ENCODE assay signal across 11 mouse cellular contexts in genomic region chr15:96344591-96345285, GRCm38 (mm10). TPM values are rescaled to one million over a fixed set of nuclear protein-coding genes. Genes with fewer than 3 reads are reported as not detected.
A peak's percentile ranks its signal among the peaks of the same experiment; 100 is the strongest.
DNase-seq lines count a peak whose midpoint lies in the region; ATAC-seq and TF ChIP-seq lines count a peak whose summit lies in the region.
"Had no signal": no experiment of that assay in that cellular context is flagged by ENCODE, and none has a peak within 500 bp of the region (broad histone marks: within the 10 kb centered on the region; RNA-seq: fewer than 3 reads in every experiment).

No protein-coding gene starts in this region.

- no peak for TF ChIP-seq POLR2A in kidney, adult 2 months (IDR thresholded peaks at IDR 0.05; ENCODE audit: low read depth, low read length)

- H3K27me3 ChIP-seq in kidney, adult 2 months (replicated peaks; ENCODE audit: control insufficient read depth, insufficient read depth, low read length): no peaks in the 10 kb centered on the region
- H3K27me3 ChIP-seq in intestine, postnatal 0 days (replicated peaks; ENCODE audit: control insufficient read depth, insufficient read depth, low read length): no peaks in the 10 kb centered on the region
- no peaks in the 10 kb centered on the region for H3K27me3 ChIP-seq in midbrain, embryonic 14.5 days (ENCODE audit: control insufficient read depth, insufficient read depth, low read length)
- H3K27me3 ChIP-seq: hindbrain, embryonic 15.5 days; limb, embryonic 13.5 days had no signal

- peak; percentile 13 for DNase-seq in kidney, adult 2 months
- no peak for DNase-seq in kidney, adult 9 months
- peak; percentile 20 for DNase-seq in T-cell, adult 2 months (ENCODE audit: low spot score)
- no peak for DNase-seq in frontal cortex, adult 2 months (ENCODE audit: extremely low spot score in 1 of 2, low spot score in 1 of 2)
- no peak for DNase-seq in right cerebral cortex, postnatal 25 days
- DNase-seq in midbrain, embryonic 14.5 days: no peak
- DNase-seq: cerebellum, postnatal 36 days had no signal

- peaks cover 6% of the 10 kb centered on the region for H3K4me1 ChIP-seq in kidney, adult 2 months (ENCODE audit: control insufficient read depth, insufficient read depth, low read length)
- H3K4me1 ChIP-seq in intestine, postnatal 0 days (replicated peaks; ENCODE audit: control insufficient read depth, insufficient read depth, low read length): peaks cover 6% of the 10 kb centered on the region; the same call in 1 of the 2 replicates
- no peaks in the 10 kb centered on the region for H3K4me1 ChIP-seq in midbrain, embryonic 14.5 days (ENCODE audit: control insufficient read depth, insufficient read depth, low read length)

- H3K27ac ChIP-seq in kidney, adult 2 months (ENCODE audit: insufficient read depth, low read depth, low read length): no peak overlapping the region
- no peak overlapping the region for H3K27ac ChIP-seq in intestine, postnatal 0 days (ENCODE audit: low read depth, low read length)
- H3K27ac ChIP-seq in midbrain, embryonic 14.5 days (replicated peaks; ENCODE audit: low read depth, low read length): no peak overlapping the region
- H3K27ac ChIP-seq: hindbrain, embryonic 15.5 days; limb, embryonic 13.5 days had no signal

- 0 out of 2 replicates have a peak overlapping the region, but pooled peaks have one; percentile 24 for H3K4me2 ChIP-seq in intestine, postnatal 0 days (replicated peaks; ENCODE audit: low read depth)
- no peak overlapping the region for H3K4me2 ChIP-seq in midbrain, embryonic 14.5 days (ENCODE audit: low read length)
- H3K4me2 ChIP-seq: hindbrain, embryonic 15.5 days; limb, embryonic 13.5 days had no signal

- H3K9me3 ChIP-seq in intestine, postnatal 0 days (ENCODE audit: control insufficient read depth): no peaks in the 10 kb centered on the region
- H3K9me3 ChIP-seq in midbrain, embryonic 14.5 days (ENCODE audit: control insufficient read depth, low read length): no peaks in the 10 kb centered on the region
- H3K9me3 ChIP-seq: hindbrain, embryonic 15.5 days; limb, embryonic 13.5 days had no signal

- no peaks in the 10 kb centered on the region for H3K36me3 ChIP-seq in kidney, adult 2 months (ENCODE audit: control insufficient read depth, insufficient read depth, low read length)
- no peaks in the 10 kb centered on the region for H3K36me3 ChIP-seq in intestine, postnatal 0 days (ENCODE audit: control insufficient read depth, insufficient read depth)
- peaks cover under 1% of the 10 kb centered on the region for H3K36me3 ChIP-seq in midbrain, embryonic 14.5 days (ENCODE audit: control insufficient read depth, insufficient read depth, low read length)
- H3K36me3 ChIP-seq: hindbrain, embryonic 15.5 days had no signal

- WGBS in kidney, adult 2 months: 70% methylated on average over 5 of the region's 7 CpGs
- 45% methylated on average over 5 of the region's 7 CpGs for WGBS in intestine, postnatal 0 days
- WGBS in midbrain, embryonic 14.5 days: 63% methylated on average over 6 of the region's 7 CpGs

- peak; percentile 42; the same call in 1 of the 2 replicates for ATAC-seq in intestine, postnatal 0 days
- peak; percentile 93 for ATAC-seq in megakaryocyte-erythroid progenitor cell, adult 5-6 weeks (replicated peaks; ENCODE audit: low FRiP score, low TSS enrichment, poor library complexity, severe bottlenecking)
- ATAC-seq in midbrain, embryonic 14.5 days (ENCODE audit: low FRiP score, low TSS enrichment): no peak

- no peak overlapping the region for H3K9ac ChIP-seq in intestine, postnatal 0 days (ENCODE audit: low read depth, low read length)
- H3K9ac ChIP-seq in midbrain, embryonic 14.5 days (replicated peaks; ENCODE audit: low read length): no peak overlapping the region
- H3K9ac ChIP-seq: hindbrain, embryonic 15.5 days; limb, embryonic 13.5 days had no signal

- TF ChIP-seq CTCF in kidney, adult 2 months (conservative IDR thresholded peaks at IDR 0.05; ENCODE audit: insufficient read depth, insufficient read length, low read depth, low read length): no peak
- TF ChIP-seq CTCF in intestine, postnatal 0 days (IDR thresholded peaks at IDR 0.05; ENCODE audit: low read depth): peak; percentile 44

- no peak overlapping the region for H3K4me3 ChIP-seq in kidney, adult 2 months (ENCODE audit: insufficient read depth, low read depth, low read length)
- H3K4me3 ChIP-seq in intestine, postnatal 0 days (ENCODE audit: low read depth, low read length): no peak overlapping the region
- no peak overlapping the region for H3K4me3 ChIP-seq in midbrain, embryonic 14.5 days (replicated peaks; ENCODE audit: low read depth, low read length)
- H3K4me3 ChIP-seq: hindbrain, embryonic 15.5 days; limb, embryonic 13.5 days had no signal

RNA-seq across cellular contexts. Expression of gene Arid2, which starts 57.4 kb away (rescaled TPM):
- polyA plus RNA-seq in kidney, adult 2 months (2012; rRNA removed): 11.5 and 11.8 TPM in 2 replicates
- polyA plus RNA-seq in intestine, postnatal 0 days (2015; fragmentation: Nextera tagmentation; extraction: Ambion mirVana): 9.4 and 10.0 TPM in 2 replicates
- total RNA-seq in megakaryocyte-erythroid progenitor cell, adult 5-6 weeks (2014; fragmentation: Nextera tagmentation): 91.7 and 92.2 TPM in 2 replicates
- total RNA-seq in megakaryocyte-erythroid progenitor cell, adult 5-6 weeks (2017): 46.8 and 64.6 TPM in 2 replicates
- polyA plus RNA-seq in frontal cortex, adult 2 months (2012; rRNA removed): 16.5 and 18.0 TPM in 2 replicates
- polyA plus RNA-seq in midbrain, embryonic 14.5 days (2014; fragmentation: Nextera tagmentation; extraction: Ambion mirVana): 30.6 and 32.4 TPM in 2 replicates

Comparison
In these comparisons a context has a peak if more than half of its experiments do, and no peak if none do; other contexts are left out.
1. DNase-seq: peak in kidney, adult 2 months (single experiment) and T-cell, adult 2 months (single experiment); none in kidney, adult 9 months (single experiment), frontal cortex, adult 2 months (0 of 2), right cerebral cortex, postnatal 25 days (single experiment) and midbrain, embryonic 14.5 days (single experiment).